Mouse (Mus musculus) urinary bladder, postnatal 25 days (tissue): ENCODE measurements around the gene Rsph4a.
"Not testable (repeated sequence)": the region's sequence is repeated elsewhere in the genome, so short reads cannot be mapped to it uniquely, and the experiment has no call there.

Experiments
- DNase-seq: peaks from one replicate; pipeline ENCODE4 v3.0.0; 2022; ENCODE audit warnings: low spot score

The Rsph4a gene

GRCm38 (mm10) chr10:33904530-33905481 is at the start of gene Rsph4a:
Gene Rsph4a (plus strand): TSS chr10:33905111.
- peak; percentile 45 for DNase-seq

- no peak for DNase-seq
Observed at GRCm38 (mm10) chr10:33857421-33857820, 47.5 kb upstream of the Rsph4a start, which contains the start of gene Sult3a1. Gene Sult3a1 (plus strand): TSS chr10:33857721.

DNA sequence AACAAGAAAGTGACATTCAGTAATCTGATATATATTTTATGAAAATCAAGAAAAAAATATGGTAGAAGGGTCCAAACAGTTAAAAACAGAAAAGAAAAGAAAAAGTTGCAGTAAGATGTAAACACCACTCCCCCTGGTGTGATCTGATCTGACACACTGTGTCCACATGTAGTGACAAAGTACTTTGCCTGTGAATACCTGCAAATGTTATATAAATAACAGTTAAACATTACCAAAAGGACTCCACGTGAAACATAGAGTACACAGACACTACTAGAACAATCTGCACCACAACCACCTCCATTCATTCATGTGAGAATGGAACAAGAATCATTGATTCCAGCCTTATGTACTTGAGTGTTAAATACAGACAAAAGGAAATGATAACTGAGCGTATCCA is 38.9 kb upstream of the Rsph4a start:
- DNase-seq: no peak

GRCm38 (mm10) chr10:33870441-33870840 is 34.5 kb upstream of the Rsph4a start:
- DNase-seq: no peak

DNA sequence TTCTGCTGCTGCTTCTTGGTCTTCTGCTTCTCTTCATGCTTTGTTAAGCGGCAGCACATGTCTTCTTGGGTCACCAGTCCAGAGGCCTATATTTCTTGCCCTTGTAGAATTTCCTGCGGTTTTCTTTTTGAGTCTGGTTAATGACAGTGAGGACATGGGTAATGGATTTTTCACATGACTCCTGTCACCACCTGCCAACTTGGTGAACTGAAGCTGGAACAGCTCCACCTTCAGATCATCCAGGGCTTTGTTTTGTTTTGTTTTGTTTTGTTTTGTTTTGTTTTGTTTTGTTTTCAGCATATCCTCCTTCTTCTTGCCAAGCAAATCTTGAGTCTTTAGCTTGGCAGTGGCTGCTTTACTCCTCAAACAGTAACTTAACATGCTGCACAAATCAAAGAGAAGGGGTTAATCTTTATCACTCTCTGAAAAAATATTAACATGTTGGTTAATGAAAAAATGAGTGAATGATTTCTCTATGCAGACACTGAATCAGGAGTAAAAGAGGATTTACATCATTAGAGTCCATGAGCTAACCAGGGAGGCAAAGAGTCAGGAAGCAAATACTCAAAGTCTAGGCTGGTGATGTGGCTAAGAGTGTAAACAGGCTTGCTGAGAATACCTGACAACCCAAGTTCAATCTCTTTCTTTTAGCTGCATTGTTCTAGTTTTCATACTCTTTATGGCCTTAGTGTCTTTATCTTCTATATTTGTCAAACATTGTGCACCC is 32.1 kb upstream of the Rsph4a start:
- no peak for DNase-seq

- not testable (repeated sequence) for DNase-seq
Observed at GRCm38 (mm10) chr10:33882411-33882810, 22.5 kb upstream of the Rsph4a start.

- DNase-seq: not testable (repeated sequence)
Observed at GRCm38 (mm10) chr10:33901520-33901919, 3.4 kb upstream of the Rsph4a start.

DNA sequence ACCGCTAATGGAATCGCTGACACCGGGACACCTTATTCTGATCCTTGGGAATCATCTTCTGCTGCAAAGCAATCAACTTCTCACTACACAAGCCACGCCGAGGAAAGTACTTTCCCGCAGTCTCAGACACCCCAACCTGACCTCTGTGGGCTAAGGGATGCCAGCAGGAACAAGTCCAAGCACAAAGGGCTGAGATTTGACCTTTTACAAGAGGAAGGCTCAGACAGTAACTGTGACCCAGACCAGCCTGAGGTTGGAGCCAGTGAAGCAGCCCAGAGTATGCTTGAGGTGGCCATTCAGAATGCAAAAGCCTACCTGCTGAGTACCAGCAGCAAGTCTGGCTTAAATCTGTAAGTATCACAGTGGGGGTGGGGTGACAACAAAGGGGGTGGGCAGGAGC is 578 bp downstream of the Rsph4a start:
- DNase-seq: peak; percentile 3

DNA sequence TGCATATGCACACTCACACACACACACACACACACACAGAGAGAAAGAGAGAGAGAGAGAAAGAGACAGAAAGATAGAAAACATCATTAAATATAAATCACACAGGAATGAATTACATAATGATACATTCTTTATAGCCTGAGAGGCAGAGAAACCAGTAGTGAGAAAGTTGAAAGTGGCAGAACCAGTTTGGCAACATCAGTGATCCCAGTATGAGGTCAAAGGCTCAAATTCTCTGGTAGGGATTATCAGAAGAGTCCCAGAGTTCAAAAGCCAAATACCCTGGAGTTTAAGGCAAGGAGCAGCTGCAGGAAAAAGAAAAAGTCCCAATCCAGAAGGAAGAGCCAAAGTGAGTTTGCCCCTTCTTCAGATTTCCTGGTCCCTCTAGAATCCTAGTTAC is 35.8 kb downstream of the Rsph4a start:
- peak; percentile 9 for DNase-seq

GRCm38 (mm10) chr10:33945390-33945789 is 40.5 kb downstream of the Rsph4a start:
- DNase-seq: no peak

- no peak for DNase-seq
Observed at GRCm38 (mm10) chr10:33946336-33946735, 41.4 kb downstream of the Rsph4a start.

DNA sequence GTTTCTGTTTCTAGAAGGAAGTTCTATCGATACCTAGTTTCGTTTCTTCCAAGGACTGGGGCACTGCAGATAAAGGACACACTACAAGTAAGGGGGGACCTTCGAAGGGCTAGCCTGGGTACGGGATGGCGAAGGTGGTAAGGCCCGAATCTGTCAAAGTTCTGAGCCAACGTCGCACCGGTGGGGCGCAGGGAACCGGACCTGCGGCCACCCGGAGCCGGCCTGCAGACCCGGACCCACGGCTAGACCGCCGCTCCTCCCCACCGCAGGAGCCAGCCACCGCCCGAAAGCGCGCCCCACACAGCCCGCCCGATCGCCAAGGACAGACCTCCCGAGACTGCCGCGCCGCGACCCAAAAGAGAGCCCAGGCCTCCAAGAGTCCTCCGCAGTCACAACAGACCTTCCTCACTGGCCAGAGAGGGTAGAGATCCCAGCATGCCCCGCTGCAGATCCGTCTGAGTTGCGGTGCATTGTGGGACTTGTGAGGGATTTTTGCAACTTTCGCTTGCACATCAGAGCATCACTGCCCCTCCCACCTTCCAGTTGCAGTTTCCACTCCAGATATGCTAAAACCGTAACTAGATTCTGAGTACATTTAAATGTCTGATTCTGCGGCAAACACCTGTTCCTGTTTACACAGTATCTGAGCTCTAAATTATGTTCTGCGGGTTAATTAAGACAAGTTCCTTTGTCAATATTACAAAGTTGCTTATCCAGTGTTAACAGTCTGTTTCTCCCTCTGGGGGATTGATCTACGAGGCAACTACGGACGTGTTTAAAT is 46.1 kb downstream of the Rsph4a start, which contains the start of gene Zup1:
Gene Zup1 (minus strand): TSS at position 467 of the 781 bp plus-strand sequence.
- peak; percentile 70 for DNase-seq

- no peak for DNase-seq
Observed at GRCm38 (mm10) chr10:33952509-33952908, 47.6 kb downstream of the Rsph4a start.
